Mouse (Mus musculus): ENCODE results near the gene Prkcb. TPM values are rescaled to one million over a fixed set of nuclear protein-coding genes. Genes with fewer than 3 reads are reported as not detected.

The Prkcb gene
- polyA plus RNA-seq, 1 experiment from 2014 or later = 3.3 TPM

- no peak overlapping the region for H3K27ac ChIP-seq
- ATAC-seq (replicated peaks; ENCODE audit: insufficient number of reproducible peaks, insufficient read depth, low FRiP score, low read depth) = no peak
- no peak overlapping the region for H3K4me3 ChIP-seq
- H3K9me3 ChIP-seq (replicated peaks) = no peaks in the 10 kb centered on the region
- no peaks in the 10 kb centered on the region for H3K4me1 ChIP-seq (replicated peaks)
- 81% methylated on average over 9 of the region's 9 CpGs for WGBS
- no peaks in the 10 kb centered on the region for H3K36me3 ChIP-seq
- no peaks in the 10 kb centered on the region for H3K27me3 ChIP-seq
- no peak overlapping the region for H3K9ac ChIP-seq
- H3K4me2 ChIP-seq = no peak overlapping the region
These were observed 18.7 kb downstream of the Prkcb start for GRCm38 (mm10) chr7:122307241-122307640.

- no peaks in the 10 kb centered on the region for H3K36me3 ChIP-seq
- no peak overlapping the region for H3K9ac ChIP-seq
- H3K27ac ChIP-seq = no peak overlapping the region
- ATAC-seq (replicated peaks; ENCODE audit: insufficient number of reproducible peaks, insufficient read depth, low FRiP score, low read depth) = no peak
- 86% methylated on average over 5 of the region's 5 CpGs for WGBS
- no peaks in the 10 kb centered on the region for H3K9me3 ChIP-seq (replicated peaks)
- no peak overlapping the region for H3K4me2 ChIP-seq
- H3K27me3 ChIP-seq = no peaks in the 10 kb centered on the region
- H3K4me1 ChIP-seq (replicated peaks) = no peaks in the 10 kb centered on the region
- no peak overlapping the region for H3K4me3 ChIP-seq
These were observed 20.1 kb downstream of the Prkcb start for GRCm38 (mm10) chr7:122308661-122309060.

DNA sequence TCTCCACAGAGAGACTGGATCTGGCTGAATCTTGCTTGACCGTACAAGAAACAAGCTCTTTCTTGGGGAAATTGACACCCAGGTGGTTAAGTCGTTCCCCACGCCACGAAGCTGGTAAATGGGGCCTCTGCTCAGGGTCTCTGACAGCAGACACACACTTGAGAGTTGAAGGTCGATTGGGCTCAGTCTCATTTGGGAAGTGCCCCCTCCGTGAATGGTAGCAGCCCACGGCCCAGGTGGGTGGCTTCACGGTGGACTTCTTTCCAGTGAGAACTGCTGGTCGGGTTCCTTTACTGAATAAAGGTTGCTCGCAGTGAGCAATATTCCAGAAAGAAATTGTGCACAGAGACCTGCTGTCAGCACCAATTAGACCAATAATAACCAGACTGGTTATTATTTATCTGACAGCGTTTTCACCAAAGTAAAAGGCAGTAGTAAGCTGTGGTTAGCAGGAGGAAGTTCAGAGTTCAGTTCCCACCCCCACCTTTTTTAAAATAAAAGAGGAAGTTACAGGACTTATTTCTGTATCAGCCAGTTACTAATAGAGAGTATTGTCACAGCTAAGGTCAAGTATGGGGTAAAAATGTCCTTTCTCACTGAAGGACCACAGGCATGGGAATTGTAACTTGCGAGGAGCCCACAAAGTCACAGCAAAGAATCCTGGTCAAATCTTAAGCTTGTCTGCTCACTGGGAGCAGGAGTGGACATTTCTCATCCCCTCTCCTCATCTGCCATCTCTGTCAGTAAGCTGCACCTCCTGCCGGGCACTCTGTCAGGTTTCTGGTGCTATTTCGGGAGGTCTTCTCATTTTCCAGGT, 21.6 kb downstream of the Prkcb start:
- no peak overlapping the region for H3K9ac ChIP-seq
- no peaks in the 10 kb centered on the region for H3K36me3 ChIP-seq
- H3K27ac ChIP-seq = no peak overlapping the region
- WGBS = 60% methylated on average over 14 of the region's 14 CpGs
- no peaks in the 10 kb centered on the region for H3K9me3 ChIP-seq (replicated peaks)
- H3K4me3 ChIP-seq = no peak overlapping the region
- H3K27me3 ChIP-seq = no peaks in the 10 kb centered on the region
- H3K4me2 ChIP-seq = no peak overlapping the region
- H3K4me1 ChIP-seq (replicated peaks) = no peaks in the 10 kb centered on the region
- ATAC-seq (replicated peaks; ENCODE audit: insufficient number of reproducible peaks, insufficient read depth, low FRiP score, low read depth) = no peak

DNA sequence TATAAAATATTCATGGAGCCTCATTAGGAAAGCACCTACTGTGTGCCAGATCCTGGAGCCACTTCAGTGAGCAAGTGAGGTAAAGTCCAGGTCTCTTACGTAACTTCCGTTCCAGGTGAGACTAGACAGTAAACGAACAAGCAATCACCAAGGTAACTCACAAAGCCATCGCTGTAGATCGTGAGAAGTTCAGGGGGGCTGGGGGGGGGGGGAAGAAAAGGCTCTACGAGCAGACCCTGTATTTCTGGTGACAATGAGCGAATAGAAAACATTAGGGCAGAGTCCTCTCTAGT, 22.1 kb downstream of the Prkcb start:
- Histone ChIP-seq H3K9me3 (replicated peaks) (no peaks in the 10 kb centered on the region), H3K4me2 (no peak overlapping the region), H3K4me3 (no peak overlapping the region), H3K27me3 (no peaks in the 10 kb centered on the region), H3K4me1 (replicated peaks) (no peaks in the 10 kb centered on the region), H3K9ac (no peak overlapping the region), H3K36me3 (no peaks in the 10 kb centered on the region), H3K27ac (no peak overlapping the region)
- 83% methylated on average over 7 of the region's 7 CpGs for WGBS
- ATAC-seq (replicated peaks; ENCODE audit: insufficient number of reproducible peaks, insufficient read depth, low FRiP score, low read depth) = no peak

- no peak for ATAC-seq (replicated peaks; ENCODE audit: insufficient number of reproducible peaks, insufficient read depth, low FRiP score, low read depth)
- H3K4me2 ChIP-seq = no peak overlapping the region
- no peaks in the 10 kb centered on the region for H3K36me3 ChIP-seq
- WGBS = 84% methylated on average over 12 of the region's 12 CpGs
- no peaks in the 10 kb centered on the region for H3K9me3 ChIP-seq (replicated peaks)
- H3K9ac ChIP-seq = no peak overlapping the region
- H3K4me3 ChIP-seq = no peak overlapping the region
- no peaks in the 10 kb centered on the region for H3K4me1 ChIP-seq (replicated peaks)
- H3K27ac ChIP-seq = no peak overlapping the region
- H3K27me3 ChIP-seq = no peaks in the 10 kb centered on the region
These were observed 25.3 kb downstream of the Prkcb start for GRCm38 (mm10) chr7:122313690-122314477.

DNA sequence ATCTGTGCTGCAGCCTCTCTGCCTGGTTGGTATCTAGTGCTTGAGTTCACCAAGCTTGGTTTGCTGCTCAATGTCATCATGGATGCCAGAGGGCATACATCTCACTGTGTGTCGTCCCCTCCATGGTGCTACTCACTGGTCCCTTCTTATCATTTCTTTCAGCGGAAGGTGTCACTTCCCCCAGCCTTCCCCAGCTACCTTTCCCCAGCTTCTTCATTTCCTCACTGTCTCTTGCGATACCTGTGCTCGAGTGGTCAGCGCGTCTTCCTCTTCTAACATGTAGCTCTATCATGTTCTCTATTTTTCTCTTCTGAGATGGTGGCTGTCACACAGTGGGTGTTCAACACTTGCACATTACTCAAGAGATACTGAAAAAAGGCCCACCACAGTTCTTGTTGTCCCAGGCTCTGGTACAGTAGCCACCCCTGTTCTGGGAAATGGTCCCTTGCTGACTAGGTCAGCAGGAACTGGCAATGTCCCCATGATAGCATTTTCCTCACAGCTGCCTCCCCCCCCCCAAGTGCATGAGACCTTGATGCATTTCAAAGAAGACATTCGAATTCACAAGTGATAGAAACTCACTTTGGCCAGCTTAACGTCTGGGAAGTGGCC, 27.3 kb downstream of the Prkcb start:
- no peak overlapping the region for H3K4me3 ChIP-seq
- H3K9ac ChIP-seq = no peak overlapping the region
- ATAC-seq (replicated peaks; ENCODE audit: insufficient number of reproducible peaks, insufficient read depth, low FRiP score, low read depth) = no peak
- 72% methylated on average over 8 of the region's 8 CpGs for WGBS
- no peaks in the 10 kb centered on the region for H3K36me3 ChIP-seq
- no peaks in the 10 kb centered on the region for H3K9me3 ChIP-seq (replicated peaks)
- H3K4me2 ChIP-seq = no peak overlapping the region
- H3K27ac ChIP-seq = no peak overlapping the region
- no peaks in the 10 kb centered on the region for H3K27me3 ChIP-seq
- H3K4me1 ChIP-seq (replicated peaks) = no peaks in the 10 kb centered on the region

GRCm38 (mm10) chr7:122316681-122317080, 28.1 kb downstream of the Prkcb start:
- Histone ChIP-seq H3K4me2 (no peak overlapping the region), H3K36me3 (no peaks in the 10 kb centered on the region), H3K27ac (no peak overlapping the region), H3K4me3 (no peak overlapping the region), H3K4me1 (replicated peaks) (no peaks in the 10 kb centered on the region), H3K9me3 (replicated peaks) (no peaks in the 10 kb centered on the region), H3K27me3 (no peaks in the 10 kb centered on the region), H3K9ac (no peak overlapping the region)
- no peak for ATAC-seq (replicated peaks; ENCODE audit: insufficient number of reproducible peaks, insufficient read depth, low FRiP score, low read depth)
- 42% methylated on average over 3 of the region's 3 CpGs for WGBS

- H3K4me3 ChIP-seq = no peak overlapping the region
These were observed 28.9 kb downstream of the Prkcb start for GRCm38 (mm10) chr7:122317485-122317884.

GRCm38 (mm10) chr7:122319566-122319965, 31.0 kb downstream of the Prkcb start:
- WGBS = 72% methylated on average over 9 of the region's 9 CpGs
- no peak for ATAC-seq (replicated peaks; ENCODE audit: insufficient number of reproducible peaks, insufficient read depth, low FRiP score, low read depth)

More at GRCm38 (mm10) chr7:122317485-122317884, 28.9 kb downstream of the Prkcb start:
- ATAC-seq (replicated peaks; ENCODE audit: insufficient number of reproducible peaks, insufficient read depth, low FRiP score, low read depth) = no peak
- no peaks in the 10 kb centered on the region for H3K27me3 ChIP-seq
- H3K36me3 ChIP-seq = no peaks in the 10 kb centered on the region
- no peak overlapping the region for H3K4me2 ChIP-seq
- H3K27ac ChIP-seq = no peak overlapping the region
- H3K9me3 ChIP-seq (replicated peaks) = no peaks in the 10 kb centered on the region
- no peaks in the 10 kb centered on the region for H3K4me1 ChIP-seq (replicated peaks)
- no peak overlapping the region for H3K9ac ChIP-seq

GRCm38 (mm10) chr7:122320843-122321544, 32.4 kb downstream of the Prkcb start:
- WGBS = 90% methylated on average over 7 of the region's 7 CpGs
- no peak overlapping the region for H3K4me2 ChIP-seq
- H3K36me3 ChIP-seq = no peaks in the 10 kb centered on the region
- H3K4me3 ChIP-seq = no peak overlapping the region
- no peak overlapping the region for H3K27ac ChIP-seq
- no peaks in the 10 kb centered on the region for H3K4me1 ChIP-seq (replicated peaks)
- H3K9me3 ChIP-seq (replicated peaks) = no peaks in the 10 kb centered on the region
- ATAC-seq (replicated peaks; ENCODE audit: insufficient number of reproducible peaks, insufficient read depth, low FRiP score, low read depth) = no peak
- H3K9ac ChIP-seq = no peak overlapping the region
- H3K27me3 ChIP-seq = no peaks in the 10 kb centered on the region

More at GRCm38 (mm10) chr7:122319566-122319965, 31.0 kb downstream of the Prkcb start:
- Histone ChIP-seq H3K27ac (no peak overlapping the region), H3K9ac (no peak overlapping the region), H3K4me1 (replicated peaks) (no peaks in the 10 kb centered on the region), H3K4me2 (no peak overlapping the region), H3K36me3 (no peaks in the 10 kb centered on the region), H3K9me3 (replicated peaks) (no peaks in the 10 kb centered on the region), H3K27me3 (no peaks in the 10 kb centered on the region), H3K4me3 (no peak overlapping the region)

DNA sequence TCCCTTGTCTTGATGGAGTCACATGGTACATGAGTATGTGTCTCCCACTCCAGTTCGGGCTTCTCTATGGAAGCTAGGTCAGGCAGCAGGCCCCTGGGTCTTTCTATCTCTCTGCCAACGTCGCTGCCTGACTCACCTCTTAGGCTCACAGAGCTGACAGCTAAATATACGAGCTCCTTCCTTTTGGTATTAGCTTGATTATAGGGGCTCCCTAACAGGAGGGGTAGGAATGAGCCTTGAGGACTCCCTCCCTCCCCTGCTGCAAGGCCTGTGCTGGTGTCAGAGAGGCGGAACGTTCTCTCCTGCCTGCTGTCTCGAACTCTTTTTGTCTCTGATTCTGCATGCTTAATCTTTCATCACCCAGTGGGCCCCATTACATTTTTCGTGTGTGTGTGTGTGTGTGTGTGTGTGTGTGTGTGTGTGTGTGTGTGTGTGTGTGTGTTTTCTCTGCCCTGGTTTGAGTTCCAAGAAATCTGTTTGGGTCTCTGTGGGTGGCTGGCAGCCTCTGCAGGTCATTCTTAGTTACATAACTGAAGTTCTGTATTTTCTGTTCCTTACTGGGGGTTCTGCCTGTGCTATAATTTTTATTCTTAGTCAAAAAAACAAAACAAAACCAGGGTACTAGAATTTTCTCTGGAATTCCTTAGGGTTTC, 33.6 kb downstream of the Prkcb start:
- Histone ChIP-seq H3K4me1 (replicated peaks) (no peaks in the 10 kb centered on the region), H3K4me2 (no peak overlapping the region), H3K9me3 (replicated peaks) (no peaks in the 10 kb centered on the region), H3K27me3 (no peaks in the 10 kb centered on the region), H3K9ac (no peak overlapping the region), H3K27ac (no peak overlapping the region), H3K4me3 (no peak overlapping the region), H3K36me3 (no peaks in the 10 kb centered on the region)
- WGBS = 51% methylated on average over 8 of the region's 8 CpGs
- ATAC-seq (replicated peaks; ENCODE audit: insufficient number of reproducible peaks, insufficient read depth, low FRiP score, low read depth) = no peak
